In the genomic region with DNA sequence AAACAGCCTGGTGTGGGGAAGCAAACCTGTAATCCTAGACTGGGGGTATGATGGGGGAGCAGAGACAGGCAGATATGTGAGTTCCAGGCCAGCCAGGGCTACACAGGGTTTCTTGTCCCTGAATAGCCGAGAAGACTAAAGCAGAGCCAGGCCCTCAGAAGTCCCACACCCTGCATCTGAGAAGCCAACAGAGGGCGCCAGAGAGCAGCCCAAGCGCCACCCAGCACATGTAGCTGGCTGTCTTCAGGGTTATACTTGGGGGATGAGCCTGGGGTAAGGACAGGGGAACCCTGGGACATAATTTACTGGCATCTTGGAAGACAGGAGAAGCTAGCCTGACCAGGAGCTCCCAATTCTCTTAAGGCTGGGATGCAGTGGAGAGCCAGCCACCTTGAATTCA, we compare ENCODE assay signal across 8 mouse cellular contexts. TPM values are rescaled to one million over a fixed set of nuclear protein-coding genes. Genes with fewer than 3 reads are reported as not detected.
DNase-seq lines count a peak whose midpoint lies in the region; ATAC-seq and TF ChIP-seq lines count a peak whose summit lies in the region.

No protein-coding gene starts in this region.

- peak; percentile 94 for TF ChIP-seq CTCF in gastrocnemius, adult 2 months (IDR thresholded peaks at IDR 0.05)
- TF ChIP-seq CTCF in stomach, postnatal 0 days (IDR thresholded peaks at IDR 0.05; ENCODE audit: low read depth): peak; percentile 98

- H3K27ac ChIP-seq in neural tube, embryonic 15.5 days (replicated peaks): no peak overlapping the region
- H3K27ac ChIP-seq in gastrocnemius, adult 2 months: no peak overlapping the region; the same call in 1 of the 2 replicates
- peak overlapping the region; percentile 45; the same call in 1 of the 2 replicates for H3K27ac ChIP-seq in stomach, postnatal 0 days (replicated peaks)

- intact Hi-C loops in gastrocnemius, adult 2 months (cut with DNase I): no loop called here

- H3K4me1 ChIP-seq in neural tube, embryonic 15.5 days: peaks cover 51% of the 10 kb centered on the region
- H3K4me1 ChIP-seq in stomach, postnatal 0 days (replicated peaks; ENCODE audit: control insufficient read depth, insufficient read depth): peaks cover 3% of the 10 kb centered on the region; the same call in 1 of the 2 replicates

- no peak overlapping the region for H3K9ac ChIP-seq in neural tube, embryonic 15.5 days (replicated peaks)
- no peak overlapping the region for H3K9ac ChIP-seq in stomach, postnatal 0 days (ENCODE audit: low read length)

- H3K9me3 ChIP-seq in neural tube, embryonic 15.5 days (replicated peaks): no peaks in the 10 kb centered on the region
- no peaks in the 10 kb centered on the region for H3K9me3 ChIP-seq in stomach, postnatal 0 days (ENCODE audit: control insufficient read depth, low read length)

- no peak for TF ChIP-seq EP300 in stomach, postnatal 0 days (optimal IDR thresholded peaks at IDR 0.05)

- DNase-seq in neural tube, embryonic 10.5 days (ENCODE audit: extremely low spot score, low spot score): peak; percentile 82
- DNase-seq in cerebellum, adult 9-11 months: peak; percentile 74
- DNase-seq in gastrocnemius, adult 2 months: peak; percentile 85
- peak; percentile 83 for DNase-seq in liver
- DNase-seq in stomach, postnatal 0 days (ENCODE audit: low spot score): peak; percentile 87

- no peak overlapping the region for H3K4me2 ChIP-seq in neural tube, embryonic 15.5 days
- H3K4me2 ChIP-seq in stomach, postnatal 0 days (replicated peaks; ENCODE audit: low read depth): no peak overlapping the region

- ATAC-seq in neural tube, embryonic 15.5 days (ENCODE audit: low FRiP score): no peak
- ATAC-seq in inflammation-experienced regulatory T-cells, adult 6 months: peak; percentile 39
- ATAC-seq in monocyte, adult 5-6 weeks (replicated peaks; ENCODE audit: insufficient number of reproducible peaks, low FRiP score, low TSS enrichment, poor library complexity, severe bottlenecking): peak; percentile 67
- peak; percentile 61 for ATAC-seq in stomach, postnatal 0 days (ENCODE audit: low FRiP score, low TSS enrichment)

- WGBS in neural tube, embryonic 15.5 days: 3% methylated on average over 3 of the region's 3 CpGs
- 2% methylated on average over 3 of the region's 3 CpGs for WGBS in stomach, postnatal 0 days

- no peak overlapping the region for H3K4me3 ChIP-seq in neural tube, embryonic 15.5 days (replicated peaks)
- no peak overlapping the region for H3K4me3 ChIP-seq in gastrocnemius, adult 2 months
- H3K4me3 ChIP-seq in stomach, postnatal 0 days (ENCODE audit: low read depth, low read length): no peak overlapping the region

- peaks cover 14% of the 10 kb centered on the region for H3K36me3 ChIP-seq in neural tube, embryonic 15.5 days
- H3K36me3 ChIP-seq in stomach, postnatal 0 days (ENCODE audit: control insufficient read depth, insufficient read depth, low read length): 0 out of 2 replicates have a peak, but pooled peaks cover 7% of the 10 kb centered on the region

- no peaks in the 10 kb centered on the region for H3K27me3 ChIP-seq in neural tube, embryonic 15.5 days (replicated peaks)
- H3K27me3 ChIP-seq in stomach, postnatal 0 days (ENCODE audit: control insufficient read depth, insufficient read depth, low read length): no peaks in the 10 kb centered on the region

RNA-seq across cellular contexts. Expression of a gene that starts 4.5 kb away (rescaled TPM):
- polyA plus RNA-seq in neural tube, embryonic 15.5 days (2015; fragmentation: Nextera tagmentation; extraction: Ambion mirVana): 106 and 119 TPM in 2 replicates
- 1 to 10 TPM; 5.1 to 7.3 TPM for total RNA-seq in gastrocnemius, adult 2 months (2021)
- 100 to 1,000 TPM in 1 of 3 experiments, 10 to 100 TPM in 2; 59.0 to 107 (median 62.4) TPM for polyA plus RNA-seq in inflammation-experienced regulatory T-cells, adult 6 months (2017; shearing (Covaris generic))
- 12.7 to 24.2 TPM (median 17.9 TPM) in 3 replicates for total RNA-seq in monocyte, adult 5-6 weeks (2017)
- polyA plus RNA-seq in stomach, postnatal 0 days (2015; fragmentation: Nextera tagmentation; extraction: Ambion mirVana): 64.6 and 65.9 TPM in 2 replicates

RNA-seq across cellular contexts. Expression of a gene that starts 9.1 kb away (rescaled TPM):
- 111 and 116 TPM in 2 replicates for polyA plus RNA-seq in neural tube, embryonic 15.5 days (2015; fragmentation: Nextera tagmentation; extraction: Ambion mirVana)
- 100 to 1,000 TPM; 110 to 121 TPM for total RNA-seq in gastrocnemius, adult 2 months (2021)
- 100 to 1,000 TPM; 120 to 122 (median 120) TPM for polyA plus RNA-seq in inflammation-experienced regulatory T-cells, adult 6 months (2017; shearing (Covaris generic))
- total RNA-seq in monocyte, adult 5-6 weeks (2017): 67.0 to 84.4 TPM (median 75.3 TPM) in 3 replicates
- polyA plus RNA-seq in stomach, postnatal 0 days (2015; fragmentation: Nextera tagmentation; extraction: Ambion mirVana): 91.2 and 97.2 TPM in 2 replicates

RNA-seq across cellular contexts. Expression of a gene that starts 21.5 kb away (rescaled TPM):
- 56.0 and 61.2 TPM in 2 replicates for polyA plus RNA-seq in neural tube, embryonic 15.5 days (2015; fragmentation: Nextera tagmentation; extraction: Ambion mirVana)
- not detected for total RNA-seq in gastrocnemius, adult 2 months (2021)
- 1 to 10 TPM in 2 of 3 experiments, under 1 TPM in 1; 0.59 to 2.4 (median 1.7) TPM for polyA plus RNA-seq in inflammation-experienced regulatory T-cells, adult 6 months (2017; shearing (Covaris generic))
- 2.1 TPM in 1 of 3 replicates, not detected in the others for total RNA-seq in monocyte, adult 5-6 weeks (2017)
- 4.8 and 5.3 TPM in 2 replicates for polyA plus RNA-seq in stomach, postnatal 0 days (2015; fragmentation: Nextera tagmentation; extraction: Ambion mirVana)

RNA-seq across cellular contexts. Expression of a gene that starts 58.0 kb away (rescaled TPM):
- 2.8 TPM in 2 replicates for polyA plus RNA-seq in neural tube, embryonic 15.5 days (2015; fragmentation: Nextera tagmentation; extraction: Ambion mirVana)
- 10 to 100 TPM; 21.9 to 52.6 TPM for total RNA-seq in gastrocnemius, adult 2 months (2021)
- under 1 TPM; 0.30 to 0.57 (median 0.53) TPM for polyA plus RNA-seq in inflammation-experienced regulatory T-cells, adult 6 months (2017; shearing (Covaris generic))
- 16.9 to 37.3 TPM (median 22.0 TPM) in 3 replicates for total RNA-seq in monocyte, adult 5-6 weeks (2017)
- 1.3 TPM in 2 replicates for polyA plus RNA-seq in stomach, postnatal 0 days (2015; fragmentation: Nextera tagmentation; extraction: Ambion mirVana)
